In the genomic region with DNA sequence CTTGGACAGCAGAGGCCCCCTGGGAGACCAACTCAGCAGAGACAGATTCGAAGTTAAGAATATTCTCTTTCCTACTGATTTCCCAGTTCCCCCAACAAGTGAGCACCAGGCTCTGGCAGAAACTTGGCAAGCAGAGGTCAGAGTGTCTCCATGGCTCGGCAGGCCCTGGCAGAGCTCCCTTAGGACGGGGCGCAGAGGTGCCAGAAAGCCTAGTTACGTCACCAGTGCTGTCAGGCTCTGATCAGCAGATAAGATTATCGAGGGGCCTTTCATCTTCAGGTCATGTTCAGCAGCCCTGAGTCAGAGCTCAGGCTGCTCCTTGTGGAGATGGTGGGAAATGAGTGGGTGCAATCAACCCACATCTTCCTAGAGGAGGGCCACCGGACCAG, we compare ENCODE assay signal across 9 mouse cellular contexts.
DNase-seq lines count a peak whose midpoint lies in the region; ATAC-seq and TF ChIP-seq lines count a peak whose summit lies in the region.
"Had no signal": no experiment of that assay in that cellular context is flagged by ENCODE, and none has a peak within 500 bp of the region (broad histone marks: within the 10 kb centered on the region; RNA-seq: fewer than 3 reads in every experiment).

No protein-coding gene starts in this region.

- H3K27me3 ChIP-seq in lung, embryonic 15.5 days, result peaks cover 31% of the 10 kb centered on the region
- H3K27me3 ChIP-seq in heart, embryonic 15.5 days, result no peaks in the 10 kb centered on the region
- H3K27me3 ChIP-seq in small intestine, adult 2 months (ENCODE audit: control insufficient read depth, insufficient read depth, low read length), result no peaks in the 10 kb centered on the region
- H3K27me3 ChIP-seq: limb, embryonic 12.5 days; neural tube, embryonic 12.5 days had no signal

- H3K27ac ChIP-seq in lung, embryonic 15.5 days, result no peak overlapping the region
- 0 out of 2 replicates have a peak overlapping the region, but pooled peaks have one; percentile 47 for H3K27ac ChIP-seq in heart, embryonic 15.5 days
- peak overlapping the region; percentile 99 for H3K27ac ChIP-seq in small intestine, adult 2 months (ENCODE audit: insufficient read depth, low read depth, low read length)
- H3K27ac ChIP-seq: limb, embryonic 12.5 days; neural tube, embryonic 12.5 days had no signal

- H3K9ac ChIP-seq in lung, embryonic 15.5 days, result no peak overlapping the region
- no peak overlapping the region for H3K9ac ChIP-seq in heart, embryonic 15.5 days
- H3K9ac ChIP-seq: limb, embryonic 12.5 days; neural tube, embryonic 12.5 days had no signal

- DNase-seq in lung, postnatal 14 days, result no peak
- peak; percentile 4 for DNase-seq in cerebellum, adult 9-10 months
- no peak for DNase-seq in testis, postnatal 10 days (ENCODE audit: low spot score)
- DNase-seq in left cerebral cortex, adult 11 months (ENCODE audit: low spot score), result no peak

- peak; percentile 28; the same call in 1 of the 2 replicates for TF ChIP-seq CTCF in small intestine, adult 2 months (IDR thresholded peaks at IDR 0.05; ENCODE audit: extremely low read depth, insufficient read length, insufficient replicate concordance, low read depth, low read length)

- peaks cover 3% of the 10 kb centered on the region; the same call in 1 of the 2 replicates for H3K4me1 ChIP-seq in lung, embryonic 15.5 days
- H3K4me1 ChIP-seq in heart, embryonic 15.5 days (replicated peaks), result peaks cover 14% of the 10 kb centered on the region
- peaks cover 30% of the 10 kb centered on the region; the same call in 1 of the 2 replicates for H3K4me1 ChIP-seq in small intestine, adult 2 months (ENCODE audit: control insufficient read depth, insufficient read depth, insufficient read length, low read length)
- H3K4me1 ChIP-seq: limb, embryonic 12.5 days; neural tube, embryonic 12.5 days had no signal

- no peak for TF ChIP-seq POLR2A in small intestine, adult 2 months (IDR thresholded peaks at IDR 0.05; ENCODE audit: low read depth, low read length)

- 0 out of 2 replicates have a peak, but pooled peaks have one; percentile 27 for ATAC-seq in lung, embryonic 15.5 days (ENCODE audit: borderline replicate concordance, extremely low read depth, low FRiP score, low TSS enrichment)
- peak; percentile 55; the same call in 1 of the 2 replicates for ATAC-seq in heart, embryonic 15.5 days (replicated peaks; ENCODE audit: insufficient number of reproducible peaks, insufficient read depth, low FRiP score, low read depth)

- H3K36me3 ChIP-seq in lung, embryonic 15.5 days, result no peaks in the 10 kb centered on the region
- no peaks in the 10 kb centered on the region for H3K36me3 ChIP-seq in heart, embryonic 15.5 days
- H3K36me3 ChIP-seq in small intestine, adult 2 months (ENCODE audit: control insufficient read depth, insufficient read depth, low read length), result no peaks in the 10 kb centered on the region
- H3K36me3 ChIP-seq: limb, embryonic 12.5 days; neural tube, embryonic 12.5 days had no signal

- H3K9me3 ChIP-seq in lung, embryonic 15.5 days, result no peaks in the 10 kb centered on the region
- no peaks in the 10 kb centered on the region for H3K9me3 ChIP-seq in heart, embryonic 15.5 days (replicated peaks)
- H3K9me3 ChIP-seq: limb, embryonic 12.5 days; neural tube, embryonic 12.5 days had no signal

- no peak overlapping the region for H3K4me3 ChIP-seq in lung, embryonic 15.5 days
- H3K4me3 ChIP-seq in heart, embryonic 15.5 days, result no peak overlapping the region
- 0 out of 2 replicates have a peak overlapping the region, but pooled peaks have one; percentile 1 for H3K4me3 ChIP-seq in small intestine, adult 2 months (ENCODE audit: low read depth, low read length)
- H3K4me3 ChIP-seq: limb, embryonic 12.5 days; neural tube, embryonic 12.5 days had no signal

- H3K4me2 ChIP-seq in lung, embryonic 15.5 days, result no peak overlapping the region
- H3K4me2 ChIP-seq in heart, embryonic 15.5 days, result no peak overlapping the region
- H3K4me2 ChIP-seq: limb, embryonic 12.5 days; neural tube, embryonic 12.5 days had no signal

- WGBS in lung, embryonic 15.5 days, result 42% methylated on average over 7 of the region's 7 CpGs
- WGBS in heart, embryonic 15.5 days, result 38% methylated on average over 7 of the region's 7 CpGs
- 22% methylated on average over 7 of the region's 7 CpGs for WGBS in small intestine, adult 2 months
